Mouse (Mus musculus) midbrain, embryonic 16.5 days (tissue): Measurements from ENCODE around the gene Itgam. TPM values are rescaled to one million over a fixed set of nuclear protein-coding genes. Genes with fewer than 3 reads are reported as not detected.
"Not testable (repeated sequence)": the region's sequence is repeated elsewhere in the genome, so short reads cannot be mapped to it uniquely, and the experiment has no call there.

Experiments
- ATAC-seq: fragments of 200-750 bp; cut with Nextera tagmentation; 2 replicates; pipeline ENCODE4 v1.8.0; 2017; ENCODE audit warnings: moderate TSS enrichment
- H3K27ac ChIP-seq: fragments of 300-500 bp; sonication (generic); 2 replicates; pipeline ENCODE4 v1.5.1; 2014; ENCODE audit warnings: mild to moderate bottlenecking, low read length, mixed read lengths
- H3K27me3 ChIP-seq: fragments of 300-500 bp; sonication (generic); 2 replicates; pipeline ENCODE4 v1.6.1; 2014; ENCODE audit warnings: low read depth, low read length, mixed read lengths; ENCODE audit not compliant: control insufficient read depth, insufficient read depth
- H3K36me3 ChIP-seq: fragments of 300-500 bp; sonication (generic); 2 replicates; pipeline ENCODE4 v1.6.1; 2014; ENCODE audit warnings: mild to moderate bottlenecking, low read length, moderate library complexity, mixed read lengths; ENCODE audit not compliant: control insufficient read depth, insufficient read depth
- H3K4me1 ChIP-seq: fragments of 300-500 bp; sonication (generic); 2 replicates; pipeline ENCODE4 v1.6.1; 2014; ENCODE audit warnings: mild to moderate bottlenecking, low read length, mixed read lengths; ENCODE audit not compliant: control insufficient read depth, insufficient read depth
- H3K4me2 ChIP-seq: fragments of 300-500 bp; sonication (generic); 2 replicates; pipeline ENCODE4 v1.6.1; 2014; ENCODE audit warnings: mild to moderate bottlenecking, low read length, mixed read lengths
- H3K4me3 ChIP-seq: fragments of 300-500 bp; sonication (generic); 2 replicates; pipeline ENCODE4 v1.5.1; 2014; ENCODE audit warnings: low read depth, mild to moderate bottlenecking, low read length, moderate library complexity, mixed read lengths
- H3K9ac ChIP-seq: fragments of 300-500 bp; sonication (generic); 2 replicates; pipeline ENCODE4 v1.6.1; 2014; ENCODE audit warnings: low read depth, low read length, mixed read lengths
- H3K9me3 ChIP-seq: fragments of 300-500 bp; sonication (generic); replicated peaks from 2 replicates; pipeline ENCODE4 v1.6.1; 2014; ENCODE audit warnings: mild to moderate bottlenecking, low read length, mixed read lengths; ENCODE audit not compliant: control insufficient read depth, poor library complexity, severe bottlenecking
- WGBS: fragments of 180-500 bp; shearing (Covaris S2); extraction: QIAGEN DNeasy Blood & Tissue Kit; methylation state at CpG from one replicate; pipeline ENCODE4 v1.1.7; 2014; 5-methylcytosine and 5-hydroxymethylcytosine counted together
- polyA plus RNA-seq: library from polyadenylated mRNA; unstranded; fragments of >200 nt; fragmentation: Nextera tagmentation; extraction: Ambion mirVana; gene quantifications from 2 replicates; pipeline ENCODE4 v1.2.1, GENCODE M21; 2015

The Itgam gene
- polyA plus RNA-seq, 1 experiment from 2014 or later = 0.90 TPM

GRCm38 (mm10) chr7:128132148-128132547 lies 69.7 kb downstream of the Itgam start:
- H3K27me3 ChIP-seq = no peaks in the 10 kb centered on the region
- no peak overlapping the region for H3K4me3 ChIP-seq
- WGBS = 92% methylated on average over 5 of the region's 5 CpGs
- no peak overlapping the region for H3K9ac ChIP-seq
- H3K36me3 ChIP-seq = no peaks in the 10 kb centered on the region
- H3K4me2 ChIP-seq = no peak overlapping the region
- H3K27ac ChIP-seq = no peak overlapping the region
- no peak for ATAC-seq
- no peaks in the 10 kb centered on the region for H3K4me1 ChIP-seq
- H3K9me3 ChIP-seq = no peaks in the 10 kb centered on the region

- Histone ChIP-seq H3K9ac (no peak overlapping the region), H3K36me3 (no peaks in the 10 kb centered on the region), H3K27ac (no peak overlapping the region), H3K4me3 (no peak overlapping the region), H3K4me2 (no peak overlapping the region), H3K4me1 (no peaks in the 10 kb centered on the region), H3K27me3 (no peaks in the 10 kb centered on the region), H3K9me3 (no peaks in the 10 kb centered on the region)
- no peak for ATAC-seq
- 87% methylated on average over 2 of the region's 2 CpGs for WGBS
Observed at GRCm38 (mm10) chr7:128133596-128133995, 71.2 kb downstream of the Itgam start.

- Histone ChIP-seq H3K4me2 (no peak overlapping the region), H3K9ac (no peak overlapping the region), H3K27me3 (no peaks in the 10 kb centered on the region), H3K4me3 (no peak overlapping the region), H3K9me3 (no peaks in the 10 kb centered on the region), H3K36me3 (no peaks in the 10 kb centered on the region), H3K27ac (no peak overlapping the region), H3K4me1 (no peaks in the 10 kb centered on the region)
- no peak for ATAC-seq
- 56% methylated on average over 4 of the region's 4 CpGs for WGBS
Observed at GRCm38 (mm10) chr7:128136927-128137326, 74.5 kb downstream of the Itgam start.

- no peaks in the 10 kb centered on the region for H3K36me3 ChIP-seq
- 94% methylated on average over 6 of the region's 6 CpGs for WGBS
- H3K4me1 ChIP-seq = no peaks in the 10 kb centered on the region
- no peak overlapping the region for H3K4me3 ChIP-seq
- ATAC-seq = no peak
- H3K9me3 ChIP-seq = no peaks in the 10 kb centered on the region
- no peak overlapping the region for H3K9ac ChIP-seq
- no peaks in the 10 kb centered on the region for H3K27me3 ChIP-seq
- no peak overlapping the region for H3K27ac ChIP-seq
- no peak overlapping the region for H3K4me2 ChIP-seq
Observed at GRCm38 (mm10) chr7:128139611-128140010, 77.2 kb downstream of the Itgam start.

GRCm38 (mm10) chr7:128150970-128151369 lies 88.5 kb downstream of the Itgam start:
- H3K4me3 ChIP-seq = no peak overlapping the region
- no peak overlapping the region for H3K27ac ChIP-seq
- H3K4me1 ChIP-seq = 0 out of 2 replicates have a peak, but pooled peaks cover 2% of the 10 kb centered on the region
- 93% methylated on average over 8 of the region's 8 CpGs for WGBS
- H3K4me2 ChIP-seq = no peak overlapping the region
- H3K36me3 ChIP-seq = no peaks in the 10 kb centered on the region
- H3K9me3 ChIP-seq = no peaks in the 10 kb centered on the region
- no peak overlapping the region for H3K9ac ChIP-seq
- ATAC-seq = no peak
- no peaks in the 10 kb centered on the region for H3K27me3 ChIP-seq

GRCm38 (mm10) chr7:128154076-128154475 lies 91.6 kb downstream of the Itgam start, which contains the start of gene Itgad:
Gene Itgad (plus strand): TSS chr7:128154376.
- WGBS = 93% methylated on average over 21 of the region's 21 CpGs
- H3K4me3 ChIP-seq = no peak within 1 kb of the TSS

GRCm38 (mm10) chr7:128154924-128155323 lies 92.5 kb downstream of the Itgam start:
- 42% methylated on average over 10 of the region's 10 CpGs for WGBS
- H3K4me2 ChIP-seq = no peak overlapping the region
- H3K27me3 ChIP-seq = no peaks in the 10 kb centered on the region

More at GRCm38 (mm10) chr7:128154076-128154475, 91.6 kb downstream of the Itgam start, which contains the start of gene Itgad:
- Histone ChIP-seq H3K36me3 (no peaks in the 10 kb centered on the region), H3K27me3 (no peaks in the 10 kb centered on the region), H3K9me3 (no peaks in the 10 kb centered on the region), H3K4me2 (no peak within 1 kb of the TSS), H3K4me1 (0 out of 2 replicates have a peak, but pooled peaks cover 2% of the 10 kb centered on the region), H3K27ac (no peak within 1 kb of the TSS), H3K9ac (no peak within 1 kb of the TSS)
- ATAC-seq = no peak

GRCm38 (mm10) chr7:128158688-128159354 lies 96.4 kb downstream of the Itgam start:
- not testable (repeated sequence) for H3K4me1 ChIP-seq, H3K27me3 ChIP-seq, H3K4me2 ChIP-seq, ATAC-seq, H3K4me3 ChIP-seq, H3K9ac ChIP-seq, H3K36me3 ChIP-seq, H3K9me3 ChIP-seq, H3K27ac ChIP-seq
- 84% methylated on average over 8 of the region's 8 CpGs for WGBS

More at GRCm38 (mm10) chr7:128154924-128155323, 92.5 kb downstream of the Itgam start:
- Histone ChIP-seq H3K4me3 (no peak overlapping the region), H3K4me1 (0 out of 2 replicates have a peak, but pooled peaks cover 2% of the 10 kb centered on the region), H3K9ac (no peak overlapping the region), H3K9me3 (no peaks in the 10 kb centered on the region), H3K36me3 (no peaks in the 10 kb centered on the region), H3K27ac (no peak overlapping the region)
- no peak for ATAC-seq

- no peaks in the 10 kb centered on the region for H3K9me3 ChIP-seq
- H3K9ac ChIP-seq = no peak overlapping the region
- H3K36me3 ChIP-seq = no peaks in the 10 kb centered on the region
- 96% methylated on average over 4 of the region's 4 CpGs for WGBS
- no peak overlapping the region for H3K27ac ChIP-seq
- H3K4me3 ChIP-seq = no peak overlapping the region
- ATAC-seq = no peak
- H3K4me1 ChIP-seq = no peaks in the 10 kb centered on the region
- H3K27me3 ChIP-seq = no peaks in the 10 kb centered on the region
- H3K4me2 ChIP-seq = no peak overlapping the region
Observed at GRCm38 (mm10) chr7:128164001-128164400, 101.6 kb downstream of the Itgam start.
